Mouse (Mus musculus): ENCODE data around the gene Gpr162. TPM values are rescaled to one million over a fixed set of nuclear protein-coding genes. Genes with fewer than 3 reads are reported as not detected.

Gpr162 gene
- not detected for total RNA-seq (2021)
- long read RNA-seq, experiment 1, partial matches to known transcripts = 0 of 1 reads
- long read RNA-seq, experiment 1, other reads (novel, unspliced or antisense) = 0 of 1 reads
- long read RNA-seq, experiment 2 = 0 reads

GRCm38 (mm10) chr6:124863658-124864298, at the start of gene Gpr162:
Gpr162 (minus strand) TSS chr6:124863983.
- Histone ChIP-seq H3K27ac (0 out of 2 replicates have a peak within 1 kb of the TSS, but pooled peaks have one; percentile 16), H3K4me3 (peak within 1 kb of the TSS; percentile 66)
- intact Hi-C loops (cut with DNase I) = no loop called here
- peak; percentile 71 for DNase-seq
- peak; percentile 18; the same call in 1 of the 2 replicates for TF ChIP-seq CTCF (IDR thresholded peaks at IDR 0.05)

- Histone ChIP-seq H3K27ac (no peak overlapping the region), H3K4me3 (no peak overlapping the region)
- DNase-seq = no peak
- intact Hi-C loops (cut with DNase I) = no loop called here
- TF ChIP-seq CTCF (IDR thresholded peaks at IDR 0.05) = no peak
Measured at GRCm38 (mm10) chr6:124913214-124913613, 49.4 kb upstream of the Gpr162 start.

- no peak for DNase-seq
- intact Hi-C loops (cut with DNase I) = no loop called here
- H3K4me3 ChIP-seq = no peak within 1 kb of the TSS
- no peak within 1 kb of the TSS for H3K27ac ChIP-seq
- TF ChIP-seq CTCF (IDR thresholded peaks at IDR 0.05) = no peak
Measured at GRCm38 (mm10) chr6:124911533-124912218, 47.9 kb upstream of the Gpr162 start, which contains the start of gene Lag3. Lag3 (minus strand) TSS chr6:124911705.

- no peak for DNase-seq
- intact Hi-C loops (cut with DNase I) = no loop called here
Measured at GRCm38 (mm10) chr6:124910032-124910431, 46.2 kb upstream of the Gpr162 start.

GRCm38 (mm10) chr6:124907767-124908166, 44.0 kb upstream of the Gpr162 start:
- no peak overlapping the region for H3K4me3 ChIP-seq
- H3K27ac ChIP-seq = no peak overlapping the region
- intact Hi-C loops (cut with DNase I) = no loop called here
- no peak for DNase-seq
- TF ChIP-seq CTCF (IDR thresholded peaks at IDR 0.05) = no peak

More at GRCm38 (mm10) chr6:124910032-124910431, 46.2 kb upstream of the Gpr162 start:
- no peak for TF ChIP-seq CTCF (IDR thresholded peaks at IDR 0.05)
- H3K4me3 ChIP-seq = no peak overlapping the region
- no peak overlapping the region for H3K27ac ChIP-seq

- no peak for DNase-seq
- no peak for TF ChIP-seq CTCF (IDR thresholded peaks at IDR 0.05)
- Histone ChIP-seq H3K27ac (peak overlapping the region; percentile 98), H3K4me3 (peak overlapping the region; percentile 80)
- intact Hi-C loops (cut with DNase I) = loop anchor here (1.0 to 5.0 kb wide), 3 partner anchors 25 to 60 kb away; partner anchors contain the start of genes Cops7a and P3h3
Measured at GRCm38 (mm10) chr6:124904991-124905860, 41.4 kb upstream of the Gpr162 start.

- peak overlapping the region; percentile 98 for H3K27ac ChIP-seq
- peak; percentile 68 for TF ChIP-seq CTCF (IDR thresholded peaks at IDR 0.05)
- intact Hi-C loops (cut with DNase I) = loop anchor here (1.0 to 5.0 kb wide), 3 partner anchors 26 to 61 kb away; partner anchors contain the start of genes Cops7a and P3h3
- H3K4me3 ChIP-seq = peak overlapping the region; percentile 80
- DNase-seq = peak; percentile 75
Measured at GRCm38 (mm10) chr6:124904161-124904981, 40.6 kb upstream of the Gpr162 start.

- DNase-seq = peak; percentile 96
- Histone ChIP-seq H3K27ac (peak overlapping the region; percentile 98), H3K4me3 (peak overlapping the region; percentile 80)
- TF ChIP-seq CTCF (IDR thresholded peaks at IDR 0.05) = peak; percentile 98
- intact Hi-C loops (cut with DNase I) = loop anchor here (1.0 to 5.0 kb wide), 5 partner anchors 27 to 181 kb away; partner anchors contain the start of genes Cops7a, P3h3 and Zfp384
Measured at GRCm38 (mm10) chr6:124903580-124904151, 39.9 kb upstream of the Gpr162 start.

- no peak overlapping the region for H3K27ac ChIP-seq
- no peak for DNase-seq
- H3K4me3 ChIP-seq = no peak overlapping the region
- intact Hi-C loops (cut with DNase I) = loop anchor here (2.0 to 5.0 kb wide), 2 partner anchors 45 to 183 kb away; partner anchors contain the start of gene P3h3
- TF ChIP-seq CTCF (IDR thresholded peaks at IDR 0.05) = no peak
Measured at GRCm38 (mm10) chr6:124901851-124902250, 38.1 kb upstream of the Gpr162 start.

GRCm38 (mm10) chr6:124900801-124901480, 37.2 kb upstream of the Gpr162 start:
- H3K27ac ChIP-seq = no peak overlapping the region
- no peak overlapping the region for H3K4me3 ChIP-seq
- no peak for TF ChIP-seq CTCF (IDR thresholded peaks at IDR 0.05)
- intact Hi-C loops (cut with DNase I) = loop anchor here (5.0 kb wide), 1 partner anchor 44 kb away; the partner anchor contains the start of gene P3h3
- peak; percentile 35 for DNase-seq

Data from gastrocnemius, adult 2 months (tissue).